Mouse (Mus musculus): Measurements from ENCODE around the gene Tlk1.

- TF ChIP-seq CTCF (conservative IDR thresholded peaks at IDR 0.05; ENCODE audit: insufficient read depth, insufficient read length, low read depth, low read length) (no peak), POLR2A (IDR thresholded peaks at IDR 0.05; ENCODE audit: low read depth, low read length) (no peak)
Observed at GRCm38 (mm10) chr2:70809921-70810320, 15.6 kb downstream of the Tlk1 start.
